In the genomic region with DNA sequence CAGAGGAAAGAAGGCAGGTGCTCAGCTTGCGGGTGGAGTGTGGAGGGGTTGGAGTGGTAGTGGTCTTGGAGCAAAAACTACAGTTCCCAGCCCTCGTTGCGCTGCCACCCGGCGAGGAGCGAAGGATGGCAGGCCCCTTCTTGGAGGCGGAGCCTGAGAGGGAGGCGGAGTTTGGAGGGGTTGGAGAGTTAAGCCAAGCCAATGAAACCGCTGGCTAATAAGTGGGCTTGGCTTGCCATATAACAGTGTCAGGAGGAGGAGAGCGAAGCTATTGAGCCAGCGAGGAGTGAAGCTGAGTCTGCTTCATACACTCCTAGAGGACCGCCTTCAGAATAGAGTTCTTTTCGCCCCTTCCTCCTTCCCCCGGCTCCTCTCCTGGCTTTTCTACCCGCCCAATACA, we compare ENCODE assay signal across 1 mouse cellular context.
TF ChIP-seq lines count a peak whose summit lies in the region.

Gene Kcnn3, plus strand, starts transcription at position 271 of the 400 bp plus-strand sequence.

TF ChIP-seq in MEL, 35 proteins besides CTCF, POLR2A, EP300 and RAD21 (continued from another document):
- no peak for TF ChIP-seq USF2 (IDR thresholded peaks at IDR 0.05; ENCODE audit: borderline replicate concordance in 1 of 2, insufficient read depth in 1 of 2, low read depth in 1 of 2, low read length in 2 of 2)
- TF ChIP-seq MXI1 (IDR thresholded peaks at IDR 0.05; ENCODE audit: low read depth, low read length), result peak; percentile 31; the same call in 1 of the 2 replicates
- peak; percentile 46; the same call in 1 of the 2 replicates for TF ChIP-seq ELF1 (IDR thresholded peaks at IDR 0.05; ENCODE audit: low read depth, low read length)
- TF ChIP-seq ZC3H11A (IDR thresholded peaks at IDR 0.05; ENCODE audit: low read depth, low read length), result no peak
- no peak for TF ChIP-seq TCF12 (IDR thresholded peaks at IDR 0.05; ENCODE audit: low read depth, low read length)
- TF ChIP-seq E2F4 (IDR thresholded peaks at IDR 0.05; ENCODE audit: borderline replicate concordance, low read depth, low read length), result no peak
- TF ChIP-seq POLR2AphosphoS5 (IDR thresholded peaks at IDR 0.05; ENCODE audit: borderline replicate concordance, low read depth, low read length), result no peak
- no peak for TF ChIP-seq MYB (IDR thresholded peaks at IDR 0.05; ENCODE audit: low read depth, low read length)
- peak; percentile 49; the same call in 1 of the 2 replicates for TF ChIP-seq NELFE (IDR thresholded peaks at IDR 0.05; ENCODE audit: low read depth, low read length)
- no peak for TF ChIP-seq CHD2 (IDR thresholded peaks at IDR 0.05; ENCODE audit: low read length)
- TF ChIP-seq RCOR1 (IDR thresholded peaks at IDR 0.05; ENCODE audit: low read depth, low read length), result no peak
- TF ChIP-seq SMC3 (IDR thresholded peaks at IDR 0.05; ENCODE audit: low read depth, low read length), result no peak
- no peak for TF ChIP-seq MEF2A (IDR thresholded peaks at IDR 0.05; ENCODE audit: extremely low read depth, insufficient replicate concordance, low read depth, low read length, poor library complexity, severe bottlenecking)
- TF ChIP-seq ZNF384 (IDR thresholded peaks at IDR 0.05; ENCODE audit: low read depth, low read length), result no peak
- no peak for TF ChIP-seq MAFK (IDR thresholded peaks at IDR 0.05; ENCODE audit: borderline replicate concordance, low read depth, low read length)
- TF ChIP-seq NRF1 (IDR thresholded peaks at IDR 0.05; ENCODE audit: insufficient read depth, low read depth, low read length, poor library complexity, severe bottlenecking), result no peak
- no peak for TF ChIP-seq TAL1 (IDR thresholded peaks at IDR 0.05; ENCODE audit: low read length)
